Mouse (Mus musculus) ES-E14 (cell line): Measurements from ENCODE around the gene Rapgef3. TPM values are rescaled to one million over a fixed set of nuclear protein-coding genes. Genes with fewer than 3 reads are reported as not detected.

ENCODE experiments used
- DNase-seq: peaks from one replicate; pipeline ENCODE4 v3.0.0-alpha.2; 2013; ENCODE audit warnings: low read depth, low spot score
- H3K27ac ChIP-seq: 2 replicates; pipeline ENCODE4 v1.5.1; 2012; ENCODE audit warnings: low read depth, mild to moderate bottlenecking, low read length, moderate library complexity, mixed read lengths; ENCODE audit not compliant: poor library complexity, insufficient read depth, severe bottlenecking
- H3K36me3 ChIP-seq: 2 replicates; pipeline ENCODE4 v1.6.1; 2012; ENCODE audit warnings: mild to moderate bottlenecking, low read length, moderate library complexity, mixed read lengths; ENCODE audit not compliant: control insufficient read depth, poor library complexity, insufficient read depth, severe bottlenecking
- H3K4me1 ChIP-seq, 2 experiments: fragments of 150-350 bp in 1 of 2; sonication (generic) in 1 of 2; 2 replicates each; pipeline ENCODE4 v1.6.1; 2012; ENCODE audit warnings: low read length in 2 of 2, mild to moderate bottlenecking in 1 of 2, mixed read lengths in 1 of 2; ENCODE audit not compliant: control insufficient read depth in 2 of 2, insufficient read depth in 2 of 2, poor library complexity in 1 of 2
- H3K4me3 ChIP-seq, 2 experiments: fragments of 150-350 bp in 1 of 2; sonication (generic) in 1 of 2; 2 replicates each; pipeline ENCODE4 v1.5.1; 2012; ENCODE audit warnings: low read length in 2 of 2, low read depth in 1 of 2, mild to moderate bottlenecking in 1 of 2, mixed read lengths in 1 of 2; ENCODE audit not compliant: insufficient read depth in 1 of 2, poor library complexity in 1 of 2, severe bottlenecking in 1 of 2
- H3K9ac ChIP-seq: 2 replicates; pipeline ENCODE4 v1.6.1; 2012; ENCODE audit warnings: low read depth, mild to moderate bottlenecking, low read length, mixed read lengths; ENCODE audit not compliant: poor library complexity, insufficient read depth, severe bottlenecking
- H3K9me3 ChIP-seq: fragments of 150-350 bp; sonication (generic); 2 replicates; pipeline ENCODE4 v1.6.1; 2012; ENCODE audit warnings: low read depth, mild to moderate bottlenecking, low read length; ENCODE audit not compliant: control insufficient read depth, insufficient read depth
- CHD2 ChIP-seq: IDR thresholded peaks from 2 replicates; pipeline ENCODE4 v1.6.1; 2014; ENCODE audit warnings: mild to moderate bottlenecking, low read depth, low read length, inconsistent platforms
- HCFC1 ChIP-seq: IDR thresholded peaks from 2 replicates; pipeline ENCODE4 v1.6.1; 2012; ENCODE audit warnings: low read length, inconsistent platforms, borderline replicate concordance; ENCODE audit not compliant: insufficient read depth
- MAFK ChIP-seq: IDR thresholded peaks from 2 replicates; pipeline ENCODE4 v1.6.1; 2014; ENCODE audit warnings: mild to moderate bottlenecking, low read depth, low read length, inconsistent platforms; ENCODE audit not compliant: insufficient read depth
- ZC3H11A ChIP-seq: IDR thresholded peaks from 2 replicates; pipeline ENCODE4 v1.6.1; 2012; ENCODE audit warnings: low read depth, mild to moderate bottlenecking, inconsistent platforms, low read length, borderline replicate concordance
- ZNF384 ChIP-seq: IDR thresholded peaks from 2 replicates; pipeline ENCODE4 v1.6.1; 2012; ENCODE audit warnings: low read depth, low read length, inconsistent platforms
- in situ Hi-C, 2 experiments: fragments of 600-800 bp; cut with MboI; formaldehyde crosslinking; loops; one replicate each; pipeline ENCODE4 v1.15.1; 2025; ENCODE audit warnings: low sequenced_read_pairs in 2 of 2, inconsistent platforms in 1 of 2; ENCODE audit not compliant: unreplicated experiment in 2 of 2
- total RNA-seq: library from RNA; depleted of rRNA; stranded (reverse); fragments of 300-350 nt; gene quantifications from 2 replicates; pipeline ENCODE4 v1.2.3, GENCODE M21; 2012

Gene Rapgef3
- total RNA-seq, 1 experiment: 12.7 TPM

DNA sequence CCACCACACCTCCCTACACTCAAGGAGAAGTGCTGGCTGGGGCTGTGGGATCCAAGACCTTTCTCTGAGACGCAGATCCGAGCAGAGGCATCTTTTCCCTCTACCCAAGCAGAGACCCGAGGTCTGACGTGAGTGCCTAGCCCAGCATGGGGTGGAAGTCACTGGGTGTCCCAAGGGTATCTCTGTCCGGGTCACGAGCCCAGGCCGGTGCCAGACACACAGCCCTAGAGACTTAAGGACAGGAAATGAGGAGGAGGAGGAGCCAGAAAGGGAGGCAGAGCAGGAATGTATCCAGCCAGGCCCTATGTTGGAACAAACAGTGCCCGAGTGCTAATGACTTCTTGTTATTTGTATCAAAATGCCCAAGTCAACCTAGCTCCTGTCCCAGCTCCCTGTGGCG lies 5.0 kb downstream of the Rapgef3 start:
- H3K9ac ChIP-seq: no peak overlapping the region
- peaks cover 5% of the 10 kb centered on the region; the same call in 1 of the 2 replicates for H3K36me3 ChIP-seq
- DNase-seq: no peak
- H3K4me3 ChIP-seq: no peak overlapping the region
- no peak for TF ChIP-seq ZNF384
- no peak for TF ChIP-seq CHD2
- no peak for TF ChIP-seq HCFC1
- no peak for TF ChIP-seq MAFK
- no peak for TF ChIP-seq ZC3H11A
- H3K4me1 ChIP-seq: peaks cover 5 to 23% of the 10 kb centered on the region in 2 experiments; a peak in 2 of 4 replicates
- in situ Hi-C loops: no loop called here
- no peaks in the 10 kb centered on the region for H3K9me3 ChIP-seq
- no peak overlapping the region for H3K27ac ChIP-seq

DNA sequence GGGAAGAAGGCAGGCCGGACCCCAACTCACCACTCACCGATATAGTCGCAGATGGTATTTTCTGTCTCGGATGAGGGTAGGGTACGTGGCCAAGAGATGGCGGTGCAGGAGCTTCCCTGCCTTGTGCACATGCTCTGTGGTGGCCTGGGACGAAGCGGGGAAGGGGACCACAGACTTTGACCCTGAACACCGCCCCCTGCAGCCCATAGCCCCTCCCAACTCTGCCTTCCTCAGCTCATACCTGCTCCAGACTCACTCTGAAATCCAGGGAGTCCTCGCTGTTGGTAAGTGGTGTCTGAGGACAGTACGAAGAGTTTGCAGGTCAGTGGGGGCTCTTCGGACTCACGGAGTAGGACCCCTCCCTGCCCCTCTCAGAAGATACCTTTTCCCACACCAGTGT lies 6.3 kb downstream of the Rapgef3 start:
- peaks cover 5 to 18% of the 10 kb centered on the region in 2 experiments; a peak in 2 of 4 replicates for H3K4me1 ChIP-seq
- no peak for DNase-seq
- TF ChIP-seq ZC3H11A (no peak), HCFC1 (no peak), MAFK (no peak), CHD2 (no peak), ZNF384 (no peak)
- peaks cover 5% of the 10 kb centered on the region; the same call in 1 of the 2 replicates for H3K36me3 ChIP-seq
- H3K4me3 ChIP-seq: no peak overlapping the region
- H3K9me3 ChIP-seq: no peaks in the 10 kb centered on the region
- no peak overlapping the region for H3K9ac ChIP-seq
- H3K27ac ChIP-seq: no peak overlapping the region
- in situ Hi-C loops: no loop called here

DNA sequence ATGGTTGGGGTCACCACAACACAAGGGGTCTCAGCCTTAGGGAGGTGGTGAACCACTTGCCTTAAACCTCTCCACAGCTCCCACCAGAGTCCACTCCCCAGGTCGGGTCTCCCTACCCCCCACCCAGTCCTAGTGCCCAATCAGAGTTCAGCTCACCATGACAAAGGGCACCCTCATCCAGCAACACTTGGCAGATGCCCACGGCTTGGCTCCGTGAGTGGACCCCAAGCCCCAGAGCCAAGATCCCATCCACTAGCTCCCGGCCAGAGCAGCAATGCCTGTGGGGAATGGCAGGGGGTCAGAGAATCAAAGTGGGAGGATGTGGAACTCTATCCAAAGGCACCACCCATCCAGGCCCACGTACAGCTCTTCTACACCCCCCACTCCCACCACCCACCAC lies 6.8 kb downstream of the Rapgef3 start:
- TF ChIP-seq ZNF384 (no peak), ZC3H11A (no peak), HCFC1 (no peak), MAFK (no peak), CHD2 (no peak)
- DNase-seq: no peak
- H3K9ac ChIP-seq: no peak overlapping the region
- H3K4me1 ChIP-seq: peaks cover 7 to 16% of the 10 kb centered on the region in 2 experiments; a peak in 2 of 4 replicates
- in situ Hi-C loops: no loop called here
- H3K4me3 ChIP-seq: no peak overlapping the region
- peaks cover 5% of the 10 kb centered on the region; the same call in 1 of the 2 replicates for H3K36me3 ChIP-seq
- H3K9me3 ChIP-seq: no peaks in the 10 kb centered on the region
- no peak overlapping the region for H3K27ac ChIP-seq

DNA sequence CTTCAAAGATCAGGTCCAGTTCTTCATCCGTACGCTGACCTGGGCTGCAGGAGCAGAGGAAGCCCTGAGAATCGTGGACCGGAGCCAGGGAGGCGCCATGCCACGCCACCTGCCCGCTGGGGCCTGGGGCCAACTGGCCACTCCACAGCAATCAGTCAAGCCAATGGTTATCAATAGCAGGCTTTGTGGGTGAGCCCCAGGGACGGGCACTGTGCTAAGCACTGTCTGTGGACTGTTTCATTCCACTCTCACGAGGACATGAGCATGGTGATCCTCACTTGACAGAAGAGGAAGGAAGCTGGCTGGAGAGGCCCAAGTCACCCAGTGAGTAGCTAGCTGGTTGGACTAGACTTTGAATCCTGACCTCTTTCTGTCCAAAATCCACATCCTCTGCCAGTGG lies 7.8 kb downstream of the Rapgef3 start:
- H3K36me3 ChIP-seq: peaks cover 5% of the 10 kb centered on the region; the same call in 1 of the 2 replicates
- no peak for TF ChIP-seq HCFC1
- no peak for TF ChIP-seq CHD2
- TF ChIP-seq ZNF384: no peak
- no peak for TF ChIP-seq MAFK
- no peak for TF ChIP-seq ZC3H11A

DNA sequence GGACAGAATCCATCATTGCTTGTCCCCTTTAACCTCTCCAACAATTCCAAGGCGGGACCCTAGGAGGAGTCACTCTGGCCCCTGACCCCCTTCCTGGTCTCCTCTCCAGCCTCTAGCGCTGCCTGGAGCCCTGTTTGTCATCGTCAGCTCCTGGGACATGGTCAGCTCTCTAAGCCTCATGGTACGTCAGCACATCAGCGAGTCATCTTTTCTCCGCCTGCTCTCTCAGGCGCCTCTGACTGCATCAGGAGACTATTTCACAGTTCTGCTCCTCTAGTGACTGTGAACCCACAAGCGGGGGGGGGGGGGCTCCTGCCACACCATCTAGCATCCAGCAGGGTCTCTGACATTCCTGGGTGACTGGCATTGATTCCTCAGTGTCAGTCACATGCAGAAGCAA lies 12.4 kb downstream of the Rapgef3 start:
- in situ Hi-C loops: no loop called here
- no peak overlapping the region for H3K4me3 ChIP-seq
- no peak for TF ChIP-seq HCFC1
- TF ChIP-seq ZC3H11A: no peak
- no peak for TF ChIP-seq CHD2
- no peak for TF ChIP-seq MAFK
- no peak for TF ChIP-seq ZNF384
- peaks cover 4 to 20% of the 10 kb centered on the region in 2 experiments; a peak in 3 of 4 replicates for H3K4me1 ChIP-seq
- H3K9me3 ChIP-seq: no peaks in the 10 kb centered on the region
- DNase-seq: no peak
- H3K36me3 ChIP-seq: peaks cover 5% of the 10 kb centered on the region; the same call in 1 of the 2 replicates
- no peak overlapping the region for H3K27ac ChIP-seq
- H3K9ac ChIP-seq: no peak overlapping the region; the same call in 1 of the 2 replicates

More for the DNA sequence above, 7.8 kb downstream of the Rapgef3 start:
- no peak overlapping the region for H3K27ac ChIP-seq
- no peaks in the 10 kb centered on the region for H3K9me3 ChIP-seq
- no peak overlapping the region for H3K4me3 ChIP-seq
- in situ Hi-C loops: no loop called here
- no peak overlapping the region for H3K9ac ChIP-seq
- peaks cover 9 to 18% of the 10 kb centered on the region in 2 experiments; a peak in 2 of 4 replicates for H3K4me1 ChIP-seq
- DNase-seq: no peak
